Mouse (Mus musculus): ENCODE data around the gene Fam3c. TPM values are rescaled to one million over a fixed set of nuclear protein-coding genes. Genes with fewer than 3 reads are reported as not detected.

Fam3c gene
- polyA plus RNA-seq (2012; rRNA removed) = 2.3 and 4.7 TPM in 2 replicates
- polyA plus RNA-seq (2014; fragmentation: Nextera tagmentation; extraction: Ambion mirVana) = 13.3 and 13.7 TPM in 2 replicates

DNA sequence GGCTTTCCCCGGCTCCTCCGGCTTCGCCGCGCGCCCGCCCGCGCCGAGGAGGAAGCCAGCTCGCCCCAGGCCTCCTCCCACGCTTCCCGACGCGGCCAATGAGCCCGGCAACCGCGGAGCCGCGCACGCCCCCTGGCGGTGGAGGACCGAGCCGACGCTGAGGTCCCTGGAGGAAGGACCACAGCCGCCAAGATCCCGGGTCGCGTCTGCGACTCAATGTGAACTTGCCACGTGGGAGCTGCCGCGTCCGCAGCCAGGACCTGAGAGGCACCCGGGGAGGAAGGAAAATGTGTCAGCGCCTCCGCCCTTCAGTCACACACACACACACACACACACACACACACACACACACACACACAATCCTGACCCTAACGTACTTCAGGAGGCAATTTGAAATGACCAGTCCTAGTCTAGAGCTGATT is at the start of gene Fam3c:
Fam3c (minus strand) TSS at position 158 of the 422 bp plus-strand sequence.
- peak; percentile 95 for ATAC-seq (ENCODE audit: insufficient read depth)
- H3K9me3 ChIP-seq (ENCODE audit: control insufficient read depth, low read length) = no peaks in the 10 kb centered on the region
- WGBS (ENCODE audit: insufficient replicate concordance) = 0% methylated on average over 30 of the region's 38 CpGs
- no peak within 1 kb of the TSS for H3K27ac ChIP-seq
- peak; percentile 70 to 82 (median 74) for DNase-seq (ENCODE audit: low read depth in 3 of 3, low spot score in 3 of 3)
- TF ChIP-seq EP300 (IDR thresholded peaks at IDR 0.05; ENCODE audit: low read depth) (no peak), CTCF (IDR thresholded peaks at IDR 0.05; ENCODE audit: low read depth) (peak; percentile 92)
- no peaks in the 10 kb centered on the region for H3K36me3 ChIP-seq (replicated peaks; ENCODE audit: control insufficient read depth, insufficient read depth, low read depth)
- H3K4me2 ChIP-seq (ENCODE audit: low read depth) = peak within 1 kb of the TSS; percentile 88
- H3K4me3 ChIP-seq (ENCODE audit: insufficient read depth in 1 of 2, low read depth in 2 of 2, low read length in 2 of 2) = peak within 1 kb of the TSS; percentile 62 to 76
- H3K4me1 ChIP-seq (replicated peaks; ENCODE audit: control insufficient read depth in 2 of 2, insufficient read depth in 2 of 2, low read length in 1 of 2) = peaks cover 6 to 11% of the 10 kb centered on the region in 2 experiments; a peak in 2 of 4 replicates
- H3K27me3 ChIP-seq (ENCODE audit: control insufficient read depth, insufficient read depth, low read length) = no peaks in the 10 kb centered on the region
- peak within 1 kb of the TSS; percentile 66 for H3K9ac ChIP-seq (replicated peaks)

DNA sequence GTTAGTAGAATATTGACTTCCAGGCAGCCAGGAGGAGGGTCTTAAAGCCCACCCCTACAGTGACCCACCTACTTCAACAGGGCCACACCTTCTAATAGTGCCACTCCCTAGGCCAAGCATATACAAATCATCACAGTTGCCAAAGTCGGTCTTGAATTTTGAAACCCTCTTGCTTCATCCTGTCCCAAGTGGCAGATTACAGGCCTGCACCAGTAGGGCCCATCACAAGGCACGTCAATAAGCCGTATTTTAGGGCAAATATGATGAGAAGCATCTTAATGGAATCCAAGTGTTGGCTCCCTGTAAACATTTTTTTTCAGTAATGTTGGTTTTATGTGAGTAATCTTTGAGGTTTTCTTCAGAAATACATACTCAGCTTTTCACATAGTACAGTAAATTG is 49.0 kb upstream of the Fam3c start:
- Histone ChIP-seq H3K9me3 (ENCODE audit: control insufficient read depth, low read length) (no peaks in the 10 kb centered on the region), H3K4me1 (replicated peaks; ENCODE audit: control insufficient read depth in 2 of 2, insufficient read depth in 2 of 2, low read length in 1 of 2) (no peaks in the 10 kb centered on the region), H3K27ac (no peak overlapping the region), H3K36me3 (replicated peaks; ENCODE audit: control insufficient read depth, insufficient read depth, low read depth) (no peaks in the 10 kb centered on the region), H3K4me3 (ENCODE audit: insufficient read depth in 1 of 2, low read depth in 2 of 2, low read length in 2 of 2) (no peak overlapping the region), H3K4me2 (ENCODE audit: low read depth) (no peak overlapping the region), H3K27me3 (ENCODE audit: control insufficient read depth, insufficient read depth, low read length) (no peaks in the 10 kb centered on the region), H3K9ac (replicated peaks) (no peak overlapping the region)
- DNase-seq (ENCODE audit: low read depth in 3 of 3, low spot score in 3 of 3) (no peak), ATAC-seq (ENCODE audit: insufficient read depth) (no peak)
- WGBS (ENCODE audit: insufficient replicate concordance) = 57% methylated on average over 3 of the region's 3 CpGs
- TF ChIP-seq EP300 (IDR thresholded peaks at IDR 0.05; ENCODE audit: low read depth) (no peak), CTCF (IDR thresholded peaks at IDR 0.05; ENCODE audit: low read depth) (no peak)

DNA sequence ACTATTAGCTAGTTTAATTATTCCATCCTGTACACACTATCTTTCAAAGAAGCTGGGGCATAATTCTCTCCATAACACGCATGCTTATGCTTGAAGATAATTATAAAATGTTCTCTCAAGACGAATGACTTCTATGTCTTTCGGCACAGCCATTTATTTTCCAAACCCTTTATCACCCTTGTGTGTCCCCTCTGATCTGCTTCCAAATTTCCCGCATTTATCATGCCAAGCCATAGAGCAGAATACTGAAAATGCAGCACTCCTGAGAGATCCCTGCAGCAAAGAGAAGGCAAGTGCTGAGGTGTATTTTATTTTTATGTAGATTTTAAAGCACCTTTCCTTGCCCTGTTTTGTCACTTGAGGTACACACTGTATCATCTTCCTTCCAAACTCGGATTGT is 47.7 kb upstream of the Fam3c start:
- Histone ChIP-seq H3K4me3 (ENCODE audit: insufficient read depth in 1 of 2, low read depth in 2 of 2, low read length in 2 of 2) (no peak overlapping the region), H3K27ac (no peak overlapping the region), H3K36me3 (replicated peaks; ENCODE audit: control insufficient read depth, insufficient read depth, low read depth) (no peaks in the 10 kb centered on the region), H3K9me3 (ENCODE audit: control insufficient read depth, low read length) (no peaks in the 10 kb centered on the region), H3K4me1 (replicated peaks; ENCODE audit: control insufficient read depth in 2 of 2, insufficient read depth in 2 of 2, low read length in 1 of 2) (no peaks in the 10 kb centered on the region), H3K27me3 (ENCODE audit: control insufficient read depth, insufficient read depth, low read length) (no peaks in the 10 kb centered on the region), H3K4me2 (ENCODE audit: low read depth) (no peak overlapping the region), H3K9ac (replicated peaks) (no peak overlapping the region)
- no peak for TF ChIP-seq CTCF (IDR thresholded peaks at IDR 0.05; ENCODE audit: low read depth)
- TF ChIP-seq EP300 (IDR thresholded peaks at IDR 0.05; ENCODE audit: low read depth) = no peak
- ATAC-seq (ENCODE audit: insufficient read depth) (no peak), DNase-seq (ENCODE audit: low read depth in 3 of 3, low spot score in 3 of 3) (no peak)
- 74% methylated on average over 5 of the region's 5 CpGs for WGBS (ENCODE audit: insufficient replicate concordance)

DNA sequence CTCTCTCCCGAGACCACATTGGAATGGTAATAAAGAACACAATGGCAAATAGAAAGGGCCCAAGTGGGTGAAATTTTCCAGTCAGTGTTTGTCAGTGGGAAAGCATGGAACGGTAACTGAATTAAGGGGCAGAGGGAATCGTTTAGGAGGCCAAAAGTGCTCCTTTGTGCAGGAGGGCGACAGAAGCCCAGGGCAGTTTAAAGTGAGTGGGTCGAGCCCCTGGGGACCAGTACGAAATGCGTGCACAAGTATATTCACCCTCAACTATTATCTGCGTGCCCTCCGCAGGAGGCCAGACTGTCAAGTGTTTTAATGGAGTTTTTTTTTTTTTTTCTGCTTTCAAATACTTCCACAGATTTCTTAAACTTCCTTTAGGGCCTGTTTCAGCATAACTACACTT is 47.3 kb upstream of the Fam3c start:
- H3K27me3 ChIP-seq (ENCODE audit: control insufficient read depth, insufficient read depth, low read length) = no peaks in the 10 kb centered on the region
- TF ChIP-seq CTCF (IDR thresholded peaks at IDR 0.05; ENCODE audit: low read depth) (no peak), EP300 (IDR thresholded peaks at IDR 0.05; ENCODE audit: low read depth) (no peak)
- ATAC-seq (ENCODE audit: insufficient read depth) (no peak), DNase-seq (ENCODE audit: low read depth in 3 of 3, low spot score in 3 of 3) (no peak)
- no peak overlapping the region for H3K4me3 ChIP-seq (ENCODE audit: insufficient read depth in 1 of 2, low read depth in 2 of 2, low read length in 2 of 2)
- no peak overlapping the region for H3K27ac ChIP-seq
- no peaks in the 10 kb centered on the region for H3K4me1 ChIP-seq (replicated peaks; ENCODE audit: control insufficient read depth in 2 of 2, insufficient read depth in 2 of 2, low read length in 1 of 2)
- H3K9ac ChIP-seq (replicated peaks) = no peak overlapping the region
- WGBS (ENCODE audit: insufficient replicate concordance) = 76% methylated on average over 9 of the region's 9 CpGs
- H3K9me3 ChIP-seq (ENCODE audit: control insufficient read depth, low read length) = no peaks in the 10 kb centered on the region
- no peak overlapping the region for H3K4me2 ChIP-seq (ENCODE audit: low read depth)
- no peaks in the 10 kb centered on the region for H3K36me3 ChIP-seq (replicated peaks; ENCODE audit: control insufficient read depth, insufficient read depth, low read depth)

DNA sequence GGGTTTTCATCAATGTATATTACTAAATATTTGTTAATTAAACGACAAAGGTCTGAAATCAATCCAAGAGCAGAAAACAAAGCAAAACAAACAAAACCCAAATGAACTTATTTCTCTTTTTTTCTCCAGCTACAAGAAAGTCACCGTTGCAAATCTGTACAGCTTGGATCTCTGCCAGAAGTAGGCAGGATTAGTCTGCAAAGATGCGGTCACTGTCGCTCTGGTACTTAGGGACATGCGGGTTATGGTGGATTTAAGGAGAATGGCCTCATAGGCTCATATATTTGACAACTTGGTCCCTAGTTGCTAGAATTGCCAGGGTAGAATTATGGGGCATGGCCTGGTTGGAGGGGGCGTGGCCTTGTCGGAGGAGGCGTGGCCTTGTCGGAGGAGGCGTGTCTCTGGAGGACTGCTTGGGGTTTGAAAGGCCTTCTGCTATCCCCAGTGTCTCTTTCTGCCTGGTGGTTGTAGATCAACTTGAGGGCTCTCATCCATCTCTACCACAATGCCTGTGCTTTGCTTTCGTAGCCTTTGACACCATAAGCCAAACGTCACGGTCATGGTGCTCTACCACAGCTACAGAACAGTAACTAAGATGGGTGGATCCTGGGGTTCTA is 46.6 kb upstream of the Fam3c start:
- Histone ChIP-seq H3K36me3 (replicated peaks; ENCODE audit: control insufficient read depth, insufficient read depth, low read depth) (no peaks in the 10 kb centered on the region), H3K4me2 (ENCODE audit: low read depth) (no peak overlapping the region), H3K9me3 (ENCODE audit: control insufficient read depth, low read length) (no peaks in the 10 kb centered on the region), H3K27ac (no peak overlapping the region), H3K27me3 (ENCODE audit: control insufficient read depth, insufficient read depth, low read length) (no peaks in the 10 kb centered on the region), H3K9ac (replicated peaks) (no peak overlapping the region), H3K4me1 (replicated peaks; ENCODE audit: control insufficient read depth in 2 of 2, insufficient read depth in 2 of 2, low read length in 1 of 2) (no peaks in the 10 kb centered on the region), H3K4me3 (ENCODE audit: insufficient read depth in 1 of 2, low read depth in 2 of 2, low read length in 2 of 2) (no peak overlapping the region)
- no peak for DNase-seq (ENCODE audit: low read depth in 3 of 3, low spot score in 3 of 3)
- TF ChIP-seq EP300 (IDR thresholded peaks at IDR 0.05; ENCODE audit: low read depth) (no peak), CTCF (IDR thresholded peaks at IDR 0.05; ENCODE audit: low read depth) (no peak)
- WGBS (ENCODE audit: insufficient replicate concordance) = 63% methylated on average over 13 of the region's 13 CpGs
- ATAC-seq (ENCODE audit: insufficient read depth) = no peak
